Mouse (Mus musculus) lung, adult 2 months (tissue): ENCODE data around the gene Igf2bp1. TPM values are rescaled to one million over a fixed set of nuclear protein-coding genes. Genes with fewer than 3 reads are reported as not detected.

Experiments
- DNase-seq: peaks from one replicate; pipeline ENCODE4 v3.0.0; 2022
- H3K4me1 ChIP-seq: fragments of 200-500 bp; 2 replicates; pipeline ENCODE4 v1.6.1; 2011; ENCODE audit warnings: low read length; ENCODE audit not compliant: control insufficient read depth, insufficient read depth
- H3K4me3 ChIP-seq: fragments of 200-500 bp; replicated peaks from 2 replicates; pipeline ENCODE3; 2011; ENCODE audit warnings: low read depth, mild to moderate bottlenecking, control low read depth, low read length; ENCODE audit errors: extremely low read depth
- CTCF ChIP-seq: fragments of 200-500 bp; IDR thresholded peaks from 2 replicates; pipeline ENCODE4 v1.5.1; 2011; ENCODE audit warnings: mild to moderate bottlenecking, low read length, control low read depth; ENCODE audit not compliant: insufficient read depth
- POLR2A ChIP-seq: fragments of 200-500 bp; IDR thresholded peaks from 2 replicates; pipeline ENCODE4 v1.6.1; 2011; ENCODE audit warnings: low read depth, mild to moderate bottlenecking, control low read depth, low read length, borderline replicate concordance; ENCODE audit errors: extremely low read depth
- WGBS: fragments of 180-500 bp; shearing (Covaris S2); methylation state at CpG from one replicate; pipeline ENCODE4 v1.1.7; 2018; 5-methylcytosine and 5-hydroxymethylcytosine counted together
- polyA plus RNA-seq: library from polyadenylated mRNA; depleted of rRNA; stranded (reverse); fragments of >200 nt; gene quantifications from 2 replicates; pipeline ENCODE4 v1.2.3, GENCODE M21; 2012

Igf2bp1 gene
- polyA plus RNA-seq, 1 experiment: 1.6 TPM

DNA sequence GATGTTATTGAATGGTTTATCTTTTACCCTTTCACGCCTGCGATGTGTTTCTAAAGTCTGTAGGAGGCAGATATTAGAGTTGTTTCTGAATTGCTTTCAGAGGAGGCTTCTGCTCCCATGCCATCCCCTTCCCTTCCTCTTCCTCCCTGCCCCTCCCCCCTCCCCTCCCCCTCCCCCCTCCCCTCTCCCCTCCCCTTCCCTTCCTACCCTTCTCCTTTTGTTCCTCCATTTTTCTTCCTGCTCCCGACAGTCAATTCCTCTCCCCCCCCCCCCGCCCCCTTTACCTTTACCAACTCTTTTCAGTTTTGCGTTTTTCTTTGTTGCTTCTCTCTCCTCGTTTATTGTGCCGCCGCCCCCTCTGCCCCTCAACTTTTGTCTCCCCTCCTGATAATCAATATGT is 6.2 kb upstream of the Igf2bp1 start:
- 11% methylated on average over 5 of the region's 8 CpGs for WGBS
- DNase-seq: no peak
- TF ChIP-seq POLR2A (no peak), CTCF (no peak)
- Histone ChIP-seq H3K4me1 (no peaks in the 10 kb centered on the region), H3K4me3 (no peak overlapping the region)

- Histone ChIP-seq H3K4me3 (no peak overlapping the region), H3K4me1 (peaks cover 2% of the 10 kb centered on the region; the same call in 1 of the 2 replicates)
- no peak for DNase-seq
- no peak for TF ChIP-seq POLR2A
- no peak for TF ChIP-seq CTCF
- WGBS: 12% methylated on average over 1 of the region's 1 CpGs
Measured at GRCm38 (mm10) chr11:96008827-96009226, 3.1 kb upstream of the Igf2bp1 start.

- 5% methylated on average over 33 of the region's 33 CpGs for WGBS
- DNase-seq: peak; percentile 39
- Histone ChIP-seq H3K4me1 (peaks cover 2% of the 10 kb centered on the region; the same call in 1 of the 2 replicates), H3K4me3 (no peak overlapping the region)
- TF ChIP-seq CTCF (no peak), POLR2A (no peak)
Measured at GRCm38 (mm10) chr11:96007516-96008235, 1.9 kb upstream of the Igf2bp1 start.

- WGBS: 2% methylated on average over 66 of the region's 67 CpGs
- no peak for TF ChIP-seq CTCF
- TF ChIP-seq POLR2A: no peak
Measured at GRCm38 (mm10) chr11:96006852-96007515, 1.2 kb upstream of the Igf2bp1 start.

GRCm38 (mm10) chr11:96006367-96006851 is 669 bp upstream of the Igf2bp1 start:
- TF ChIP-seq POLR2A (no peak), CTCF (no peak)
- 2% methylated on average over 33 of the region's 33 CpGs for WGBS
- H3K4me3 ChIP-seq: no peak overlapping the region
- peaks cover 2% of the 10 kb centered on the region; the same call in 1 of the 2 replicates for H3K4me1 ChIP-seq
- no peak for DNase-seq

More at GRCm38 (mm10) chr11:96006852-96007515, 1.2 kb upstream of the Igf2bp1 start:
- Histone ChIP-seq H3K4me1 (peaks cover 2% of the 10 kb centered on the region; the same call in 1 of the 2 replicates), H3K4me3 (no peak overlapping the region)
- peak; percentile 36 for DNase-seq

- TF ChIP-seq POLR2A: no peak
- no peak for TF ChIP-seq CTCF
- peak; percentile 40 for DNase-seq
- Histone ChIP-seq H3K4me3 (no peak overlapping the region), H3K4me1 (peaks cover 2% of the 10 kb centered on the region; the same call in 1 of the 2 replicates)
- 1% methylated on average over 52 of the region's 57 CpGs for WGBS
Measured at GRCm38 (mm10) chr11:96004793-96005402, 842 bp downstream of the Igf2bp1 start.

DNA sequence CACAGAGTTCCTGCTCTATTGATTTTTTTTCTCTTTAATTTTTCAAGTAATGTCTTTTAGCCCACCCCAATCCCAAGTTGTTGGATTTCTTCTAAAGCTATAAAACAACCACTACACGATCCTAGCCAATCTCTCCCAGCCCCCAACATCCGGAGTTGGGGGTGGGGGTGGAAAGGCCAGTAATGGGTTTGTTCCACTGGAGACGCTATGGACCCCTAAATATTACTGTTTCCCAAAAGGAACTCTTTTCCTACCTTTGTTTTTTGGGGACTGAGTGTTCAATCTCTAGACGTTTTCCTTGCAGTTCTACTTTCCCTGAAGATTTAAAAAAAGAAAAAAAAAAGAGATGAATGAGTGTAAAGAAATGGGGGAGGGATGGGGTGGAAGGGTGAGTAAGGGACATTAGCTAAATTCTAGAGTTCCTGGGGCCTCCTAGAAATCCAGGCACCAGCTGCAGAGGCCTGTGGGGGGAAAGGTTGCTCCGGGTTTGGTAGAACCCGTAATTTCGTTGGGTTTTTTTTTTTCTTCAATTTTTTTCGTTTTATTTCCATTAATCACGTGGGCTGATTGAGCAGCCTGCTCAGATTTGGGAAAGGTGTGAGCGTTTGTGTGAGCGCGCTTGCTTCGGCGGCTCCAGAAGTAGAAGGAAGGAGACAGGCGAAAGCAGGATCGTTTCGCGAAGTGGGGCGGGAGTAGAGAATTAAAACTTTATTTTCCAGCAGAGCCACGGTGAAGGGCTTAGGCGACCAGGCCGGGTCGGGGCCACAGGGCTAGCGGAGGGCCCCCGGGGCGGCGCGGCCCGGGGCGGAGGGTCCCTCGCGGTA is 1.6 kb downstream of the Igf2bp1 start:
- H3K4me3 ChIP-seq: no peak overlapping the region
- no peak for DNase-seq
- peaks cover 2% of the 10 kb centered on the region; the same call in 1 of the 2 replicates for H3K4me1 ChIP-seq
- WGBS: 13% methylated on average over 32 of the region's 32 CpGs
- no peak for TF ChIP-seq CTCF
- no peak for TF ChIP-seq POLR2A

- H3K4me1 ChIP-seq: peaks cover 2% of the 10 kb centered on the region; the same call in 1 of the 2 replicates
- H3K4me3 ChIP-seq: no peak overlapping the region
- no peak for DNase-seq
- WGBS: 52% methylated on average over 12 of the region's 12 CpGs
- TF ChIP-seq CTCF (no peak), POLR2A (no peak)
Measured at GRCm38 (mm10) chr11:96003100-96003900, 2.4 kb downstream of the Igf2bp1 start.

GRCm38 (mm10) chr11:95994151-95994550 is 11.6 kb downstream of the Igf2bp1 start:
- no peak for DNase-seq
- Histone ChIP-seq H3K4me3 (no peak overlapping the region), H3K4me1 (no peaks in the 10 kb centered on the region)
- TF ChIP-seq POLR2A (no peak), CTCF (no peak)
- WGBS: 92% methylated on average over 8 of the region's 8 CpGs
